Mouse (Mus musculus): Measurements from ENCODE around the gene Brd4.

- TF ChIP-seq CTCF (IDR thresholded peaks at IDR 0.05; ENCODE audit: low read depth) (no peak), EP300 (optimal IDR thresholded peaks at IDR 0.05) (no peak)
Observed at GRCm38 (mm10) chr17:32199796-32200195, 84.7 kb downstream of the Brd4 start.
